Mouse (Mus musculus) C2C12 (cell line): ENCODE data around the gene Sipa1l3. TPM values are rescaled to one million over a fixed set of nuclear protein-coding genes. Genes with fewer than 3 reads are reported as not detected.

ENCODE experiments used
- H3K27me3 ChIP-seq: one replicate; pipeline ENCODE4 v1.6.1; 2011; ENCODE audit not compliant: control insufficient read depth, insufficient read depth, insufficient read length
- H3K36me3 ChIP-seq: one replicate; pipeline ENCODE4 v1.6.1; 2011; ENCODE audit not compliant: control insufficient read depth, insufficient read depth
- H3K4me3 ChIP-seq: one replicate; pipeline ENCODE4 v1.5.1; 2011; ENCODE audit warnings: mild to moderate bottlenecking, control low read depth; ENCODE audit not compliant: poor library complexity, insufficient read depth, severe bottlenecking
- H3K79me2 ChIP-seq: one replicate; pipeline ENCODE4 v1.6.1; 2011; ENCODE audit not compliant: control insufficient read depth, insufficient read depth
- H3K79me3 ChIP-seq: one replicate; pipeline ENCODE4 v1.6.1; 2011; ENCODE audit warnings: low read depth, control low read depth
- H3ac ChIP-seq: one replicate; pipeline ENCODE3; 2011; ENCODE audit warnings: low read depth; ENCODE audit not compliant: control insufficient read depth, insufficient read length
- CEBPB ChIP-seq: IDR thresholded peaks from one replicate; pipeline ENCODE4 v1.6.1; 2011; ENCODE audit warnings: low read depth, mild to moderate bottlenecking, control low read depth, moderate library complexity
- CTCF ChIP-seq: IDR thresholded peaks from one replicate; pipeline ENCODE4 v1.5.1; 2011; ENCODE audit not compliant: control insufficient read depth, insufficient read depth, insufficient read length
- FOSL1 ChIP-seq: IDR thresholded peaks from one replicate; pipeline ENCODE4 v1.8.0; 2011; ENCODE audit warnings: mild to moderate bottlenecking, low read length; ENCODE audit not compliant: poor library complexity, insufficient read depth, severe bottlenecking
- MAX ChIP-seq: IDR thresholded peaks from one replicate; pipeline ENCODE4 v1.6.1; 2011; ENCODE audit warnings: mild to moderate bottlenecking, control low read depth
- MYOD1 ChIP-seq: IDR thresholded peaks from one replicate; pipeline ENCODE4 v1.6.1; 2011; ENCODE audit warnings: low read depth; ENCODE audit not compliant: control insufficient read depth, insufficient read length
- MYOG ChIP-seq: IDR thresholded peaks from one replicate; pipeline ENCODE4 v1.6.1; 2011; ENCODE audit not compliant: control insufficient read depth, insufficient read length; ENCODE audit errors: extremely low read depth
- USF1 ChIP-seq: IDR thresholded peaks from one replicate; pipeline ENCODE4 v1.6.1; 2011; ENCODE audit warnings: low read depth, mild to moderate bottlenecking, control low read depth, moderate library complexity
- polyA plus RNA-seq: library from polyadenylated mRNA; unstranded; fragments of >200 nt; fragmentation: generic; extraction: Trizol; gene quantifications from one replicate; pipeline ENCODE4 v1.2.1, GENCODE M21; 2012; ENCODE audit warnings: missing spikeins

The Sipa1l3 gene
- polyA plus RNA-seq, 1 experiment: 30.1 TPM

GRCm38 (mm10) chr7:29303738-29304462 lies 214.5 kb downstream of the Sipa1l3 start, which contains the start of gene Dpf1:
Gene Dpf1 (plus strand): TSS chr7:29303951.
- no peaks in the 10 kb centered on the region for H3K27me3 ChIP-seq
- no peaks in the 10 kb centered on the region for H3K36me3 ChIP-seq
- H3K4me3 ChIP-seq: peak within 1 kb of the TSS; percentile 53
- H3ac ChIP-seq: peak within 1 kb of the TSS; percentile 90
- no peaks in the 10 kb centered on the region for H3K79me3 ChIP-seq
- no peaks in the 10 kb centered on the region for H3K79me2 ChIP-seq
- TF ChIP-seq CTCF (no peak), USF1 (no peak)

- Histone ChIP-seq H3K79me2 (no peaks in the 10 kb centered on the region), H3ac (no peak overlapping the region), H3K27me3 (no peaks in the 10 kb centered on the region), H3K36me3 (no peaks in the 10 kb centered on the region), H3K79me3 (no peaks in the 10 kb centered on the region), H3K4me3 (no peak overlapping the region)
- no peak for TF ChIP-seq USF1
- TF ChIP-seq MYOD1: no peak
- TF ChIP-seq CEBPB: no peak
- no peak for TF ChIP-seq MAX
- no peak for TF ChIP-seq MYOG
- TF ChIP-seq FOSL1: no peak
- no peak for TF ChIP-seq CTCF
Observed at GRCm38 (mm10) chr7:29302641-29303040, 215.8 kb downstream of the Sipa1l3 start.

- no peak for TF ChIP-seq MAX
- TF ChIP-seq MYOD1: no peak
- no peak for TF ChIP-seq CEBPB
- TF ChIP-seq CTCF: peak; percentile 21
- H3K79me2 ChIP-seq: no peaks in the 10 kb centered on the region
- no peaks in the 10 kb centered on the region for H3K27me3 ChIP-seq
- no peak overlapping the region for H3ac ChIP-seq
- no peak overlapping the region for H3K4me3 ChIP-seq
- H3K36me3 ChIP-seq: no peaks in the 10 kb centered on the region
- H3K79me3 ChIP-seq: no peaks in the 10 kb centered on the region
Observed at GRCm38 (mm10) chr7:29301127-29301566, 217.3 kb downstream of the Sipa1l3 start.

- Histone ChIP-seq H3K79me3 (no peaks in the 10 kb centered on the region), H3ac (no peak overlapping the region), H3K79me2 (no peaks in the 10 kb centered on the region), H3K36me3 (no peaks in the 10 kb centered on the region), H3K27me3 (no peaks in the 10 kb centered on the region), H3K4me3 (no peak overlapping the region)
- TF ChIP-seq CTCF: peak; percentile 74
- TF ChIP-seq FOSL1: no peak
Observed at GRCm38 (mm10) chr7:29296998-29297397, 221.4 kb downstream of the Sipa1l3 start.

- Histone ChIP-seq H3K4me3 (no peak overlapping the region), H3K79me3 (no peaks in the 10 kb centered on the region)
- TF ChIP-seq MYOG (no peak), CEBPB (no peak), USF1 (no peak), MAX (no peak), MYOD1 (no peak), FOSL1 (no peak), CTCF (no peak)
Observed at GRCm38 (mm10) chr7:29295861-29296647, 222.4 kb downstream of the Sipa1l3 start.

GRCm38 (mm10) chr7:29294111-29294761 lies 224.2 kb downstream of the Sipa1l3 start:
- no peaks in the 10 kb centered on the region for H3K79me2 ChIP-seq
- H3K4me3 ChIP-seq: no peak overlapping the region
- no peaks in the 10 kb centered on the region for H3K36me3 ChIP-seq
- no peaks in the 10 kb centered on the region for H3K79me3 ChIP-seq
- TF ChIP-seq MAX (no peak), MYOD1 (no peak), CEBPB (no peak), MYOG (no peak), CTCF (no peak), USF1 (no peak), FOSL1 (no peak)
- H3K27me3 ChIP-seq: no peaks in the 10 kb centered on the region
- no peak overlapping the region for H3ac ChIP-seq

More at GRCm38 (mm10) chr7:29295861-29296647, 222.4 kb downstream of the Sipa1l3 start:
- Histone ChIP-seq H3K36me3 (no peaks in the 10 kb centered on the region), H3ac (no peak overlapping the region), H3K27me3 (no peaks in the 10 kb centered on the region), H3K79me2 (no peaks in the 10 kb centered on the region)
